Mouse (Mus musculus) cerebellum, adult 11 months (tissue): ENCODE measurements around the gene Bag5.
A peak's percentile ranks its signal among the peaks of the same experiment; 100 is the strongest.
"Not testable (repeated sequence)": the region's sequence is repeated elsewhere in the genome, so short reads cannot be mapped to it uniquely, and the experiment has no call there.

Source experiments
- DNase-seq: peaks from one replicate; pipeline ENCODE4 v3.0.0; 2022

Bag5 gene

DNA sequence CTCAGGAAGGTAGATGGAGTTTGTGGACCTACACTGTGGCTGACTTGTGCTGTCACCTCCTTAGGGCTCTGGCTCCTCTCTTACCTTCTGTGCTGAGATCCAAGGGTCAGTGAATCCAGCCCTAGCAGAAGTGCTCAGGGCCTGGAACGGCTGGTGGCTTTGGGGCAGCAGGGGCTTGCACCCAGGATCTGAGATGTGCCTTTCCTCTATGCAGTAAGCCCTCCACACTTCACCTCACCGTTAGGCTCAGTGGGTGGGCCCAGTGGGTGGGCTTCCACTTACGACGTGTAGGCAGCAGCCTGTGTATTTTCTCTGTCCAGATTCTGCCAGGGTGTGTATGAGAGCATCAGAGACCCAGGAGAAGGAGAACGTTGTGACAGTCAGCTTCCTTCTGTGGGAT, 19.9 kb upstream of the Bag5 start:
- DNase-seq = no peak

DNA sequence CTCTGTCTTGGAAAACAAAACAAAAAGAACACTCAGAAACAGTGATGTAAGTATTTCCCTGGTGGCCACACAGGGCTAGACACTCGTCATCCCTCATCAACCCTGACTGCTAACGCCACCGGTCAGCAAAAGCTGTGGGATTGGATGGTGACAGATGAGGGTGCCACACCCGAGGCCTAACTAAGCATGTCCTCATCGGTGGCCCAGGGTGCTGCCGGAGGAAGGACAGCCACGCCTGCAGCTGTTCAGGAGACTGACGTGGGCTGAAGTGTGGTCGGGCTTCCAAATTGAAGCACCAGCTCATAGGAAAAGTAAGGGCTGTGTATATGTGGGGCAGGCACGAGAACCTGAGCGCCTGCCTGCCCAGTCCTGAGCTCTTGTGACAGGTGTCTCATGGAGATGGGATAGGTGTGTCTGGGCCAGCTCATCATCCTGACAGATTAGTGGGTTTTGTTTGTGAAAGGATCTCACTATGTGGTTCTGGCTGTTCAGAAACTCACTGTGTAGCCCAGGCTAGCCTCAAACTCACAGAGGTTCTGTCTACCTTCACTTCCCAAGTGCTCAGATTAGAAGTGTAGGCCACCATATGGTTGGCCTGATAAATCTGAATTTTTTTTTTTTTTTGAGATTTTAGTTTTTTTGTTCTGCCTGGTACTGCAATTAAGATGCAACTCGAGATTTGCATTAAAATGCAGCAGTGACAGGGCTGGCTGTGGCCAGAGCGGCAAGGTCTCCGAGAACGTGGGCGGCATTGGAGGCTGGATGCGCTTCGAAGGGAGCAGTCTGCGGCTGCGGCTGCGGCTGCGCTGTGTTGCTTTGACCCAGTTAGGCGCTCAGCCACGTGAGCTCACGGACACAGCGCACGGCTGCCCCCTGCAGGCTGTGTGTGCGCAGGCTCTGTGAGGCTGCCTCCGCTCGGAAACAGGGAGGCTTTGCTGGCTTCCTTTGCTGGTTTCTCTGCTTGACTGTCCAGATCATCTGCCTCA, 19.1 kb upstream of the Bag5 start:
- DNase-seq = peak; percentile 92

DNA sequence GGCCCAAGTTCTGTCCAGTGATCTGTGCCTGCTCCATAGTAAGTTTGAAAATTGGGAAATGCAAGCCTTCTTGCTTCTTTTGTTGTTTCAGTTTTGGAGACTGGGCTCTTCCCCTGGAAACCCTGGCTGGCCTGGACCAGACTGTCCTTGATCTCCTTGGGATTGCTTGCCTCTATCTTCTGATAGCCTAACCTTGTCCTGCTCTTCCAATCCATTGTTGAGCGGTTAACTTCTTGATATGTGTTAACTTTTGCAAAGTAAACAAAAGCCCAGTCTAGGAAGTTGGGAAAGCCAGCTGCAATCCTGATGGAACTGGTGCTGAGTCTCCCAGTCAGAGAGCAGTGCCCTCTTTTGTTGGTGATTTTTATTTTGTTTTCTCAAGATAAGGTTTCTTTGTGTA, 14.9 kb upstream of the Bag5 start:
- DNase-seq = no peak

DNA sequence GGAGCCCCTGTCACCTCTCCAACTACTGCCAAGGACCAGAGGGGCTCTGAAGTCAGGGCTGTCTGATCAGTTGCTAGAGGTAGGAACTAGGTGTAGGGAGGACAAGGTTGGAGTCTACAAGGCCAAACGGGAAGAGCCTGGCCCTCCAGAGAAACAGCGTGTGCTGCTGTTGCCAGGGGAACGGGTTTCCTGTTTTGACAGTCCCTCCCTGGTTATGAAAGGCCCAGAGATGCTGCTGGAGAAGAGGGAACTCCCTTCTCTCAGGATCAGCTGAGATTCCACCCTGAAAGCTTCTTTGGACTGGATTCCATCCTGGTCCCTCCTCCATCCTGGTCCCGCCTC, 13.0 kb upstream of the Bag5 start:
- no peak for DNase-seq

DNA sequence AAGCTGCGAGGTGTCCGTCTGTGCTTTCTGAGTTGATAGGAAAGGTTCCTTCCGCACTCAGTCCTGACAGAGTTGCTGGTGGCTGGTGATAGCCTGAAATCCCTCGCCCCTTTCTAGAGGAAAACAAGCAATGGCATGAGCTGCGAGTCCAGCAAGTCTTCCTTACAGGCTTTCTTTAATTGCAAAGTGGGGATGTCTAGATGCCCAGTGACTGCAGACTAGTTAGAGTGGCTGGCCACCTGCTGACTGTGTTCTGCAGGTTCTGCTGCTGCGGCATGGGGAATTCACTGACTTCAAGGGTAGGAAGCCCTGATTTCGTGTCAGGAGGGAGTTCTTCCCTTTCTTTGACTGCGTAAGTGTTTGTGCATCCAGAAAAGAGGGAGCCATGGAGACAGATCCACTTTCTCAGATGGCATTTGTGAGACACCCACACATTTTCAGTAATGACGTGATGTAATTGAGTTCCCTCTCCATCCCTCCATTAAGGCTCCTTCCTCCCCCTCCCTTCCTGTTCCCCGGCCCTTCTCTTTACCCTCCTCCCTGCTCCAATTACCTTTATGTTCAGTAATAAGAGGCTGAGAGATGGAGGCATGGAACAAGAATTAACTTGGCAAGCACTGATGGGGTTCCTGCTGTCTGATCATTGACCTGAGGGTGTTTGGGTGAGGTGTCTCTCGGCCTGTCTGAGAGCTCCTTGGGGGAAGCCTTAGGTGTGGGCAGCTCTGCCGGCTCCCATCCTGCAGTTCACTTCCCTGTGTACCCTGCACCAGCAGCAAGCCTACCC, 12.5 kb upstream of the Bag5 start:
- no peak for DNase-seq

DNA sequence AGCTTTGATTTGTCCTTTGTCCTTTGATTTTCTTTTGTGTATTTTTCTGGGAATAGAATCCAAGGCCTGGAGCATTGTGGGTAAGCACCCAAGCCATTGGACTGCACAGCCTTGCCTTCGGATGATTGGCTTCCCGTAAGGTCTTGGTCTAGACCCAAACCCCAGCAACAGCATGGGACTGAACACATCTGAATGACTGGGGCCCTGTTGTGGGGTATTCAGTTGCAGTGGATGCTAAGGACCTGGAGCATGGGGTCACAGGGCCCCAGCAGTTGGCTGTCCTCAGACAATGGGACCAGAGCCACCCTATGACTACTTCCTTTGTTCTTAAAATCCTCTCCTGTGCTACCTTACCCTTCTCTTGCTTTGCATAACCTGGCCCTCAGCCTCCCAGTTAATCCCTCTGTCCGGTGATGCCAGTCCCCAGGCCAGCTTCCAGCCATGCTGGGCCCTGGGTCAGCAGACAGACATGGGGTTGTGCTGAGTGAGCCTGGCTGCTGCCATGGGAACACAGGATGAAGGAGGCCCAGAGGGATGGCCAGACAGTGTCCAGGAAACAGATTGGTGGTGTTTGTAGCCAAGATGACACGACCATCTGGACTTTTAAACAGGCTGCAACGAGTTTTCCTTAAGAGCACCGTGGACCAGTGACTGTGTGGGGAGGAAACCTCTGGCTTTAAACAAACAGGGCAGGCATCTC, 11.7 kb upstream of the Bag5 start:
- DNase-seq = peak; percentile 75

DNA sequence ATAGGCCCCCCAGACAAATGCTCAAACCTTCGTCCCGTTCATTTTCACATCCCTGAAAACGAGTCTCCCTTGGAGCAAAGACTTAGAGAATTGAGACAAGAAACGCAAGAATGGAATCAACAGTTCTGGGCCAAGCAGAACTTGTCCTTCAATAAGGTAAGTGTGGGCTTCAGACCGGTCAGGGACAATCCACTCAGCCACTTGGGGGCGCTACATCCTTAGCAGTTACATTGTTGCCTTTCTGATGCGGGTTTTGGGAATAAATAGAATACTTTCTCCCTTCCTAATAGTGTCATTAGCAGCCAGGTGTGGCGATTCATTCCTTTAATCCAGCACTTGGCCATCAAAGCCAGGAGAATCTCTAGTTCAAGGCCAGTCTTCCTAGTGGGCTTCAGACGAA, 9.6 kb upstream of the Bag5 start:
- peak; percentile 62 for DNase-seq

DNA sequence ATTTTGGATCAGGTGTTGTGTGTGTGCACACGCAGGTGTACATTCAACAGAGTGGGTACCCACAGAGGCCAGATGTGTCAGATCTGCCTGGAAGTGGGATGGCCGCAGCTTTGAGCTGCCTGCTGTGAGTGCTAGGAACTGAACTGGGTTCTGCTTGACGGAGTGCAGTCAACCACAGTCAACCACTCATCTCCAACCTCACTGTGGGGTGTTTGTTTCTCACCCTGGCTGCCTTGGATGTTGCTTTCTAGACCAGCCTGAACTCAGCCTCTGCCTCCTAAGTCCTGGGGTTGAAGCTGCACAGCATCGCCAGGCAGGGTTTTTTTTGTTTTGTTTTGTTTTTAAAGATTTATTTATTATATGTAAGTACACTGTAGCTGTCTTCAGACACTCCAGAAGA, 7.2 kb upstream of the Bag5 start:
- no peak for DNase-seq

DNA sequence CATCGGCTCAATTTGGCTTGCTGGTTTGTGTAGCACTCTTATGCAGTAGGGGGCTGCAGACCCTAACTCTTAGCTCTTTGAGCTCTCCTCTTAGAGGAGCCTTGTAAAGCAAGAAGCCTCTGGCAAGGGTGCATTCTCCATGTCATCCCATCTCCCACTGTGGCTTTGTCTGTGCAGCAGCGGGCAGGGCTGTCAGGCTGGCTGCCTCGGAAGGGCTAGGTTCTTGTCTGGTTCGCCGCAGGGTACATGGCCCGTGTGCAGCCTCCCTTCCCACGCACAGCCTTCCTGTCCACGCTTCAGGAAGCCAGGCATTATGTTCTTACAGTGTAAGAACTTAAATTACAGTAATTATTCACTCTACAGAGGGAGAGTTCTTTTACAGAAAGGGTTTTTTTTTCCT, 5.6 kb upstream of the Bag5 start:
- no peak for DNase-seq

DNA sequence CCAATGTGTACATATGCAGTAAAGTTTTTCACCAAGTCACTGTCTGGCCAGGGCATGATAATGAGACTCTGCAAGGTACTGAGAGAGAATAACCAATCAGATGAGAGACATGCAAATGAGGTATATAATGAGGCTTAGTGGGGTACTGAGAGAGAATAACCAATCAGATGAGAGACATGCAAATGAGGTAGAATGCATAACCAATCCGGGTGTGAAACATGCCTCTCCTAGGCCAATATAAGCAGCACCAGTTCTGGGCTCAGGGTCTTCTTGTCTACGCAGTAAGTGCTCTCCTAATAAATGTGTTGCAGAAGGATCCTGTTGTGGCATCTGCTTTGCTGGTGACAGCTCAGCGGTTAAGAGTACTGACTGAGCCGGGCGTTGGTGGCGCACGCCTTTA, 3.4 kb upstream of the Bag5 start:
- no peak for DNase-seq

DNA sequence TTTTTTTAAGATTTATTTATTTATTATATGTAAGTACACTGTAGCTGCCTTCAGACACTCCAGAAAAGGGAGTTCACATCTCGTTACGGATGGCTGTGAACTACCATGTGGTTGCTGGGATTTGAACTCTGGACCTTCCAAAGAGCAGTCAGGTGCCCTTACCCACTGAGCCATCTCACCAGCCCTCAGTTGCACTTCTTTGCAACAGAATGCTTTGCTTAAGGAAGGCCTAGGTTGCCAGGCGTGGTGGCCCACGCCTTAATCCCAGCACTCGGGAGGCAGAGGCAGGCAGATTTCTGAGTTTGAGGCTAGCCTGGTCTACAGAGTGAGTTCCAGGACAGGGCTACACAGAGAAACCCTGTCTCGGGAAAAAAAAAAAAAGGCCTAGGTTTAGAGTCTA, 823 bp upstream of the Bag5 start:
- not testable (repeated sequence) for DNase-seq

DNA sequence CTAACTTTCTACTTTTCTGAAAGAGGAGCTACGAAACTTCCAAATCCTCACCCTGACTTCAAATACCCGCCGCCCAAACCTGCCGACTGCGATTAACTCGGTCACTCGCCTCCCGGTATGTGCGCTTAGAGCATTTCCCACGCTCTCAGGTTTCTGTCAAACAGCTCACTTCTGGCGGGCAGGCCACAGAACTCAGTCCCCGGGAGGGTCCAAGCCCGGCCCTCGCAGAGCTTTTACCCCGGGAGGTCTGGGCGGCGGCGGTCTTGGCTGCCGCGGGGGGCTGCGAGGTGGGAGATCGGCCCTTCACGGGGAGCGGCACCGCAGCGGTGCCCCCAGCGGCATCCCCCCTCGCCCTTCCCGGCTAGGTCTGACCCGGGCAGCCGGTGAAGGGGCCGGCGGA, 581 bp downstream of the Bag5 start:
- DNase-seq = no peak

DNA sequence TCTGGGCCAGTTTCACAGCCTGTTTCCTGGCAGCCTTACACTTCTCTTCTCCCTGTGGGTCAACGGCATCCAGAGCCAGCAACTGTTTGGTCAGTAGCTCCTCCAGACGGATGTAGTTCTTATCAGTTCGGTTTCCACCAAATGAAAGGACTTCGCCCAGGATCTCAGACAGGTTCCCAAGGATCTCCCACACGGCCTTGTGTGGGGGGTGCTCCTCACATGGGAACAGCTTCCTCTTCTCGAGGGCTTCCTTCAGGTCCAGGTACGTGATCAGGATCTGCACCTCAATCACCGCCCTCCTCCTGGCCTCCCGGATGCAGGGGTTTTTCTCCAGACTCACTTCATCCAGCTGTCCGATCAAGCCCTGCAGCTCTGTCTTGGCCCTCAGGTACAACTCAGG, 3.0 kb downstream of the Bag5 start:
- no peak for DNase-seq

DNA sequence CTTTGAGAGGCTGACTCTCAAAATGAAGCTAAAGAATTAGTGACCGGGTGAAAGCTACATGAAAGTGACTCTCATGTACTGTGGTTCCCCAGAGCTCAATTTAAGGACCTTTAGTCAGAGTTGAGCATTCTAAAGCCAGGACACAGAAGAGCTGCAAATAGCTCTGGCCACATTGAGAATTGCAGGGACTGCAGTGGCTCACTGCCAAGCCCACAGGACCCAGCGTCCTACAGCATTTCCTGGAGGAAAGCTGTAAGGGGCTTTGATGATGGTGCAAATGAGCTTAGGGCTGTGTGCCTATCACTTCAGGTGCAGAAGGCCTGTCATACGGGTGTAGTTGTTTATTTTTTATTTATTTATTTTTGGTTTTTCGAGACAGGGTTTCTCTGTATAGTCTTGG, 4.9 kb downstream of the Bag5 start:
- no peak for DNase-seq

DNA sequence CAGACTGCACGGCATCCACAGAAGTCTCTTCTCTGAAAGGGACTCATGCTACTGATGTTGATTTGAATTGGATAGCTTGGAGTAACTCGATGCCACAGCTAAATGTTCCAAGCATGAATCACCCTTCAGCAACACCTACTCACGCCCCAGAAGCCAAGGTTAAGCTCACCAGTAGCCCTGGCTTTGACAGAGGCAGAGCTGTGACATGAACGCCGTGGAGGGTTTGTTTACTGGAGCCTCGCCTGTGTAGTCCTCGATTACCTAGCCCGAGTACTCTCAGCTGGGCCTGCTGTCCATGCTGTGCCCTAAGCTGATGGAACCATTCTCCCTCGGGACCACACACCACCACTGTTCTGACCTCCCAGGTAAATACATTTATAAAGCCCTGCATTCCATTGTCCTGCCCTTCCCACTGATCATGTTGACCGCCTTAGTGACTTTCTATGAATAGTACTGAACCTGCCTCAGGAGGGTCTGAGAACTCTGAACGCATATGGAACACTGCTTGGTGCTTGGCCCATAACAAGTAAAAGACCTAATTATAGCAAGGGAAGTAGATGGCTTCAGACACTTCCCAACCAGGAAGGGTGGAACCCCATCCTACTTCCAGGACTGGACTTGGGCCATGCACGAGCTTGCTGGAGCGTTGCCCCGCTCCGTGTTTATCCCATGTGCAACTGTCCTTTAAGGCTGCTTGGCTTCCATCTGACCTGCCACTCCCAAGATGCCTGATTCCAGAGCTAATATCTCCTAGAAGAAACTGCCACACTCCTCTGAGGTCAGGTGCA, 7.7 kb downstream of the Bag5 start:
- DNase-seq = no peak

DNA sequence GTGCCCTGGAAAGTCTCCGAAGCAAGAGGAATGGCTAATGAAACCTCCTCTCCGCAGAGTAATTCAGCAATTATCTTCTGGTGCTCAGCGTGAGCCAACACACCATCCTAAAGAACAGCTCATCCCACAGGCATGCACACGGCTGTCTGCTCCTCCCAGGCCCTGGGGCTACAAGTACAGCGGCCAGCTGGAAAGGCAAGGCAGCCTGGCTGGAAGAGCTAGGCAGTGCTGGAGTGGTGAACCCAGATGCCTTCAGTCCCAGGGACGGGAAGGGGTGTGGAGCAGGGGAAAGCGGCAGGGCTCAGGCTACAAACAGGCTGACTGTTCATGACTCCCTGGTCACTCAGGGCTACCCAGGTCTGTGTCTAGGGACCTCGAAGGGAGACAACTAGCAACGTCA, 8.4 kb downstream of the Bag5 start:
- no peak for DNase-seq

DNA sequence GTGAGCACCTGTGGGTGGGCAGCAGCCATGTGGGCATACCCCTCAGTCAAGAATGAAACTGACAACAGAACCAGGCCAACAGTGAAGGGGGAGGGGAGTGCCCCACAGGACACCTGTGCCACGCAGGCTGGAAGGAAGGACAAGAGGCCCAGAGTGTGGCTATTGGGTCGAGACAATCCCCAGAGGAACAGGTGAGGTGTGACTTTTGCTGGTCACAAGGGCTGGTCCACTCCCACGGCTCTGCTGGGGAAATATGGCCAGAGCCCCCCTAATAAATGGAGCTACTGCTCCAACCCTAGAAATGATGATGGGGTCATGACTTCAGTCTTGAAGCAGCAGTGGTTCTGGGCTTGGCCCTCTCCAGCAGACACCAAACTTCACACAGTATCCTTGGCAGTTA, 9.8 kb downstream of the Bag5 start:
- DNase-seq = no peak

DNA sequence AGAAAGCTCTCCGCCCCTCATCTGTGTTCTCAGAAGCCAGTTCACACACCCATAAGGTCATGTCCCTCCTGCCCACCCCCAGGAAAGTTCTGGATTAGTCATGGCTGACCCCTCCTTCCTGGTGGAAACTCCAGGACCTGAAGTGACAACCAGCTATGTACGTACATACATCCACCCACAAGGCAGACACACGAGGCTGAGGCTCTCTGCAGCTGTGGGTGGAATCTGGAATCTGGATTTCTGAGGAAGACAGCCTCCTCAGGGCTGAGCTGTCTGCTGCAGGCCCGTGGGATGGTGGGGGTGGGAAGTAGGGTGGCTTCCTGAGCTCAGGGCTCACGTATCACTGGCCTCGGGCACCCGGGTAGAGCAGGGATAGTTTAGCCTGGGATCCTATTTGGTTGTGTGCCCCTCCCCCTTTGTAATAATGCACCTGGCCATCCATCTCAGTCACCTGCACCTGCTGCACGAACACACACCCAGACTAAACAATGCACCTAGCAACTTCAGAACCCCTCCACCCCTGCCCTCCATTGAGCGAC, 12.1 kb downstream of the Bag5 start:
- DNase-seq = no peak

DNA sequence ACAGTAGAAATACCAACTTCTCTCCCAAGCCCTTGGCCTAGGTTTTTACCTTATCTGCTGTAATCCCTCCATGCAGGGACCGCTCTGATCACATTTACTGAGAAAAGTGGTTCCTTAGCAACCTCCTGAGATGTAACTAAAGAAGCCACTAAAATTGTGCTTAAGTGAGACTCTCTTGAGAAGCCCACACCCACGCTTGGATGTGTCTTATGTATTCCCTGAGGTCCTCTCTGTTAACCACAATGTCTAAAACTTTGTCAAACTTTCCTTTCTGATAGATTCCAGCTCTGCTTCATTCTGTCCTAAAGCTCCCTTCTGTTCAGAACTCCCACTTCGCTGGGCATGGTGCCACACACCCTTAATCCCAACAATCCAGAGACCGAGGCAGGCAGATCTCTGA, 13.5 kb downstream of the Bag5 start:
- no peak for DNase-seq

DNA sequence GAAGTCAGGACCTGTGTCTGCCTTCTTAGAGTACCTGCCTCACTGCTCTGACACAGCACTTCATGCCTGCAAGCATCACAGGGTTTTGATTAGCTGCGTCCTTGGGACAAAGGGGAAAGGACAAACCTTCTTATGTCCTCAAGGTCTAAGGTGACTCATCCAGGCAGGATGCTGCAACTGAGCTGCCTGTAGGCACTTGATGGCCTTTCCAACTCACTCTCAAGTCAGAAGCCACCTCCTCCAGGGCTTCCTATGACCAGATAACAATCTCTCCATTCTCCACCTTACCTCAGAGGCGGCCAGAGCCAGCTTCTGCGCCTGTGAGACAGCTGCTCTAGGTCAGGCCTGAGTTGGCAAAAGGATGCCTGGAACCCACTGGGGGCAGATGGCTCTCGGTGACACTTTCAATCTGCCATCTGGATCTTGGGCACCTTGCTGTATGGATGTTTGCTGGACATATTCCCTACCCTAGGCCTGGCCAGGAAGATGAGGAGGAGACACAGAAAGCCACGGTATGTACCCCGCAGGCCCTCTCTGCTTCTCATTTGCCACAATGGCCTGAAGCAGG, 14.6 kb downstream of the Bag5 start:
- DNase-seq = peak; percentile 69

DNA sequence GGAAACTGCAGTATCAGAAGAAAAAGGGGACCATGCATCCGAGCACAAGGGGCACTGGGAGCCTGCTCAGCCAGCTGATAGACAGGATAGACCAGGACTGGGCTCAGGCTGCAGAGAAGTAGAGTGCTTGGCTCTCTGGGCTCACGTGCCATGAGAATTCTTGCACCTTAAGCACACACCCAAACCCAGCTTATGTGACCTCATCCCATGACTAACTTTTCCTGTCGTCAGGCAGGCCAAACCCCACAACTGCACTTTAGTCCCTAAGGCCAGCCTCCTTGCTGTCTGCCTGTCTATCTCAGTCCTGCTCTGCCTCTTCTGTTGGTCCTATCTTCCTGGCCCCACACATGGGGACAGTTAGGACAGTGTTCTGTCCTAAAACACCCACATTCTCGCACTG, 15.3 kb downstream of the Bag5 start:
- no peak for DNase-seq

DNA sequence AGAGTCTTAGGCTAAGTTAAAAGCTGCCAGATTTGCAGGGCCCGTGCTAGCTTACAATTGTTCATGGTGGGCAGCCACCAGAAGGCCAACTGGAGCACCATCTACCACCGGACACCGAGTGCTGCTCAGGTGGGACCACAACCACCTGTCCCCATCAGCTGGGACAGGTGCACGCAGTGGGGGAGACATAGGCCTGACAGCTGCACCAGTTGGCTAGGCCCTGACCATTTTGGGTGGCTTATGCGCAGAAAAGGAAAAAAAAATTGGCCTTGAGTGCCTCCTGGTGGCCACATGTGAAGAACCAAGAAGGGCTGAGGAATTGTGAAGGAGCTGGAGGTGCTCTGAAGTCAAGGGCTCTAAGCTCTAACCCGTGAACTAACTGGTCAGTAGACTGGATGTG, 16.8 kb downstream of the Bag5 start:
- DNase-seq = peak; percentile 87
